Mouse (Mus musculus) G1E (cell line): ENCODE results near the gene Meis3. TPM values are rescaled to one million over a fixed set of nuclear protein-coding genes. Genes with fewer than 3 reads are reported as not detected.
A peak's percentile ranks its signal among the peaks of the same experiment; 100 is the strongest.

Experiments
- ATAC-seq: 2 replicates; pipeline ENCODE4 v1.8.0; 2016; ENCODE audit warnings: mild to moderate bottlenecking; ENCODE audit not compliant: insufficient number of reproducible peaks, poor library complexity, low FRiP score, severe bottlenecking; ENCODE audit errors: extremely low read depth
- DNase-seq: peaks from one replicate; pipeline ENCODE4 v3.0.0; 2012; ENCODE audit warnings: low spot score
- H3K27me3 ChIP-seq: 2 replicates; pipeline ENCODE4 v1.6.1; 2012; ENCODE audit warnings: mild to moderate bottlenecking, low read length, inconsistent platforms; ENCODE audit not compliant: insufficient read depth
- H3K36me3 ChIP-seq: replicated peaks from 2 replicates; pipeline ENCODE3; 2012; ENCODE audit warnings: mild to moderate bottlenecking, inconsistent platforms
- H3K4me1 ChIP-seq: 2 replicates; pipeline ENCODE4 v1.6.1; 2012; ENCODE audit warnings: low read depth, low read length, inconsistent platforms, mixed read lengths; ENCODE audit not compliant: insufficient read depth
- H3K4me3 ChIP-seq: 2 replicates; pipeline ENCODE4 v1.5.1; 2012; ENCODE audit warnings: low read depth, mild to moderate bottlenecking, inconsistent platforms, low read length, moderate library complexity, mixed read lengths
- H3K9me3 ChIP-seq: replicated peaks from 2 replicates; pipeline ENCODE4 v1.6.1; 2012; ENCODE audit warnings: inconsistent platforms
- CTCF ChIP-seq: IDR thresholded peaks from 2 replicates; pipeline ENCODE4 v1.5.1; 2012; ENCODE audit warnings: low read depth, low read length, inconsistent platforms, mixed read lengths
- GATA1 ChIP-seq: IDR thresholded peaks from 2 replicates; pipeline ENCODE4 v1.6.1; 2012; ENCODE audit warnings: borderline replicate concordance, low read length, inconsistent platforms, mixed read lengths
- GATA2 ChIP-seq: IDR thresholded peaks from 2 replicates; pipeline ENCODE4 v1.6.1; 2012; ENCODE audit warnings: low read depth, low read length, inconsistent platforms, borderline replicate concordance
- POLR2AphosphoS5 ChIP-seq: IDR thresholded peaks from 2 replicates; pipeline ENCODE4 v1.6.1; 2012; ENCODE audit warnings: low read depth, low read length, inconsistent platforms; ENCODE audit not compliant: insufficient replicate concordance
- TAL1 ChIP-seq: conservative IDR thresholded peaks from 2 replicates; pipeline ENCODE4 v1.6.1; 2012; ENCODE audit warnings: low read depth, low read length, inconsistent platforms, mixed read lengths
- polyA plus RNA-seq: library from polyadenylated mRNA; stranded (reverse); fragments of >175 nt; gene quantifications from 2 replicates; pipeline ENCODE4 v1.2.3, GENCODE M21; 2012
- total RNA-seq, 2 experiments: library from RNA; stranded (forward) in 1 of 2; stranded (reverse) in 1 of 2; fragments of 200-1000 nt in 1 of 2; fragments of >200 nt in 1 of 2; fragmentation: Nextera tagmentation in 1 of 2; gene quantifications; 2 replicates each; pipeline ENCODE4 v1.2.3; 2014 to 2017

Gene Meis3
- total and polyA plus RNA-seq, 3 experiments = 0.60 to 1.9 (median 1.8) TPM

DNA sequence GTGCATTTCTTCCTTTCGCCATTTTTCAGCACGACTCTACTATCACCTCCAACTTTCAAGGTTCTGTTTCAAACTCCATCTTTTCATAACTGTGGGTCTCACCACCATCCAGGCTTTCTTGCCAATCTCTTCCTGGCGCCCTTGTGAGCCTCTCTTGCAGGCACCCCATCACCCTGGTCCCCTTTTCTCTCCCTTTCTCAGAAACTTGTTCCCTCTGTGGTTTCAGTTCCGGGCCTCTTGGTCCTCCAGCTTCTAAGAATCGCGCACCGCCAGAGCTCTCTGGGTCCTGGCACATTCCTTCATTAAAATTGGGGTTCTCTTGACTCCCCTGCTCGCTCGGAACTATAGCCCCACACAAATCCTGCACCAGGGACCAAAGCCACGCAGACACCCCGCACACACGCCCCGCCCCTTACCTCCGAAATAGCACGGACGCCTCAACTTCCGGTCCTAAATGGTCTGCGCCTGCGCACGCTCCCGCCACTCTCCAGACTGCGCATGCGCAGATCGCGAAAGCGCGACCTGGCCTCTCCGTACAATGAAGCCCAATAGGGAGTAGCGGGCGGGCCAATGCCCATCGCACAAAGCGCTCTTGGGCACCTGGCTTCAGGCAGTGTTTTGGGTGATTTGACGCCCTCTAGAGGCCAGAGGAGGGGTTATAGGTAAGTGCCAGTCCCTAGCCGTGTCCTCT, 46.8 kb downstream of the Meis3 start, which contains the start of gene Dhx34:
Dhx34 (minus strand) TSS at position 456 of the 691 bp plus-strand sequence.
- peak; percentile 93 for ATAC-seq
- H3K36me3 ChIP-seq = peaks cover 31% of the 10 kb centered on the region
- no peaks in the 10 kb centered on the region for H3K9me3 ChIP-seq
- TF ChIP-seq CTCF = no peak
- peaks cover 5% of the 10 kb centered on the region for H3K27me3 ChIP-seq
- H3K4me3 ChIP-seq = peak within 1 kb of the TSS; percentile 72
- peak; percentile 98 for DNase-seq
- H3K4me1 ChIP-seq = peaks cover 12% of the 10 kb centered on the region

- no peak for ATAC-seq
- Histone ChIP-seq H3K4me3 (no peak overlapping the region), H3K36me3 (no peaks in the 10 kb centered on the region), H3K9me3 (peaks cover 10% of the 10 kb centered on the region), H3K27me3 (peaks cover 10% of the 10 kb centered on the region), H3K4me1 (no peaks in the 10 kb centered on the region)
- TF ChIP-seq GATA2 = no peak
- TF ChIP-seq POLR2AphosphoS5 = no peak
- no peak for TF ChIP-seq TAL1
- TF ChIP-seq GATA1 = no peak
- TF ChIP-seq CTCF = no peak
- no peak for DNase-seq
Measured at GRCm38 (mm10) chr7:16229869-16230268, 55.0 kb downstream of the Meis3 start.

Other genes starting within 250 kb of the Meis3 start
- 95.0 and 118 TPM in 2 replicates for gene Nop53, start 229.0 kb upstream of the Meis3 start, total RNA-seq (2014; fragmentation: Nextera tagmentation)
- gene Nop53, start 229.0 kb upstream of the Meis3 start, total RNA-seq (2017) = 288 and 328 TPM in 2 replicates
- gene Nop53, start 229.0 kb upstream of the Meis3 start, polyA plus RNA-seq = 630 and 764 TPM in 2 replicates
- gene Ehd2, start 207.5 kb upstream of the Meis3 start, total RNA-seq (2014; fragmentation: Nextera tagmentation) = 0.38 and 0.44 TPM in 2 replicates
- 0.33 and 0.35 TPM in 2 replicates for gene Ehd2, start 207.5 kb upstream of the Meis3 start, total RNA-seq (2017)
- gene Ehd2, start 207.5 kb upstream of the Meis3 start, polyA plus RNA-seq = 0.11 and 0.15 TPM in 2 replicates
- gene Bicra, start 127.2 kb upstream of the Meis3 start, total RNA-seq (2014; fragmentation: Nextera tagmentation) = 52.1 and 57.0 TPM in 2 replicates
- 1.0 and 1.1 TPM in 2 replicates for gene Bicra, start 127.2 kb upstream of the Meis3 start, total RNA-seq (2017)
- 52.1 and 58.9 TPM in 2 replicates for gene Bicra, start 127.2 kb upstream of the Meis3 start, polyA plus RNA-seq
- gene Zfp541, start 113.3 kb upstream of the Meis3 start, total RNA-seq (2014; fragmentation: Nextera tagmentation) = not detected in 2 replicates
- under 0.01 TPM in 1 of 2 replicates, not detected in the other for gene Zfp541, start 113.3 kb upstream of the Meis3 start, total RNA-seq (2017)
- not detected in 2 replicates for gene Zfp541, start 113.3 kb upstream of the Meis3 start, polyA plus RNA-seq
- 116 and 156 TPM in 2 replicates for gene Napa, start 76.6 kb upstream of the Meis3 start, total RNA-seq (2014; fragmentation: Nextera tagmentation)
- 73.6 and 86.9 TPM in 2 replicates for gene Napa, start 76.6 kb upstream of the Meis3 start, total RNA-seq (2017)
- gene Napa, start 76.6 kb upstream of the Meis3 start, polyA plus RNA-seq = 137 and 159 TPM in 2 replicates
- gene Kptn, start 55.2 kb upstream of the Meis3 start, total RNA-seq (2014; fragmentation: Nextera tagmentation) = 8.8 and 12.6 TPM in 2 replicates
- 15.0 and 18.7 TPM in 2 replicates for gene Kptn, start 55.2 kb upstream of the Meis3 start, total RNA-seq (2017)
- gene Kptn, start 55.2 kb upstream of the Meis3 start, polyA plus RNA-seq = 24.5 and 29.4 TPM in 2 replicates
- 0.15 and 0.23 TPM in 2 replicates for gene Slc8a2, start 45.3 kb upstream of the Meis3 start, total RNA-seq (2014; fragmentation: Nextera tagmentation)
- under 0.01 and 0.05 TPM in 2 replicates for gene Slc8a2, start 45.3 kb upstream of the Meis3 start, total RNA-seq (2017)
- 0.03 TPM in 1 of 2 replicates, not detected in the other for gene Slc8a2, start 45.3 kb upstream of the Meis3 start, polyA plus RNA-seq
- 9.6 and 10.7 TPM in 2 replicates for gene Dhx34, start 46.9 kb downstream of the Meis3 start, total RNA-seq (2014; fragmentation: Nextera tagmentation)
- gene Dhx34, start 46.9 kb downstream of the Meis3 start, total RNA-seq (2017) = 6.9 and 8.8 TPM in 2 replicates
- 25.1 and 26.6 TPM in 2 replicates for gene Dhx34, start 46.9 kb downstream of the Meis3 start, polyA plus RNA-seq
- 0.23 and 0.63 TPM in 2 replicates for gene C5ar2, start 69.1 kb downstream of the Meis3 start, total RNA-seq (2014; fragmentation: Nextera tagmentation)
- gene C5ar2, start 69.1 kb downstream of the Meis3 start, total RNA-seq (2017) = 0.12 and 0.27 TPM in 2 replicates
- 0.02 TPM in 2 replicates for gene C5ar2, start 69.1 kb downstream of the Meis3 start, polyA plus RNA-seq
- gene C5ar1, start 84.5 kb downstream of the Meis3 start, total RNA-seq (2014; fragmentation: Nextera tagmentation) = not detected in 2 replicates
- gene C5ar1, start 84.5 kb downstream of the Meis3 start, total RNA-seq (2017) = 0.16 and 0.64 TPM in 2 replicates
- not detected in 2 replicates for gene C5ar1, start 84.5 kb downstream of the Meis3 start, polyA plus RNA-seq
- 3.5 and 4.1 TPM in 2 replicates for gene Inafm1, start 98.5 kb downstream of the Meis3 start, total RNA-seq (2014; fragmentation: Nextera tagmentation)
- 18.8 and 23.1 TPM in 2 replicates for gene Inafm1, start 98.5 kb downstream of the Meis3 start, total RNA-seq (2017)
- 92.0 and 140 TPM in 2 replicates for gene Inafm1, start 98.5 kb downstream of the Meis3 start, polyA plus RNA-seq
- gene Ccdc9, start 111.7 kb downstream of the Meis3 start, total RNA-seq (2014; fragmentation: Nextera tagmentation) = 8.1 and 16.6 TPM in 2 replicates
- 58.0 and 66.0 TPM in 2 replicates for gene Ccdc9, start 111.7 kb downstream of the Meis3 start, total RNA-seq (2017)
- 133 and 136 TPM in 2 replicates for gene Ccdc9, start 111.7 kb downstream of the Meis3 start, polyA plus RNA-seq
- gene Bbc3, start 133.3 kb downstream of the Meis3 start, total RNA-seq (2014; fragmentation: Nextera tagmentation) = 10.2 and 15.8 TPM in 2 replicates
- gene Bbc3, start 133.3 kb downstream of the Meis3 start, total RNA-seq (2017) = 9.0 and 16.3 TPM in 2 replicates
- 209 and 355 TPM in 2 replicates for gene Bbc3, start 133.3 kb downstream of the Meis3 start, polyA plus RNA-seq
- gene Sae1, start 212.7 kb downstream of the Meis3 start, total RNA-seq (2014; fragmentation: Nextera tagmentation) = 105 TPM in 2 replicates
- 319 and 383 TPM in 2 replicates for gene Sae1, start 212.7 kb downstream of the Meis3 start, total RNA-seq (2017)
- 49.5 and 52.0 TPM in 2 replicates for gene Sae1, start 212.7 kb downstream of the Meis3 start, polyA plus RNA-seq
- gene Zc3h4, start 225.8 kb downstream of the Meis3 start, total RNA-seq (2014; fragmentation: Nextera tagmentation) = 62.2 and 64.4 TPM in 2 replicates
- 18.6 and 23.7 TPM in 2 replicates for gene Zc3h4, start 225.8 kb downstream of the Meis3 start, total RNA-seq (2017)
- 179 and 193 TPM in 2 replicates for gene Zc3h4, start 225.8 kb downstream of the Meis3 start, polyA plus RNA-seq